Mouse (Mus musculus) thymus, adult 2 months (tissue): ENCODE results near the gene Slc4a8. TPM values are rescaled to one million over a fixed set of nuclear protein-coding genes. Genes with fewer than 3 reads are reported as not detected.
A peak's percentile ranks its signal among the peaks of the same experiment; 100 is the strongest.

Experiments used
- DNase-seq: peaks from one replicate; pipeline ENCODE4 v3.0.0; 2021
- H3K27ac ChIP-seq: fragments of 200-500 bp; 2 replicates; pipeline ENCODE4 v1.5.1; 2012; ENCODE audit warnings: low read length, control low read depth; ENCODE audit not compliant: control insufficient read depth, insufficient read depth
- H3K27me3 ChIP-seq: fragments of 200-500 bp; 2 replicates; pipeline ENCODE4 v1.6.1; 2012; ENCODE audit warnings: mild to moderate bottlenecking, low read length, moderate library complexity, mixed read lengths; ENCODE audit not compliant: control insufficient read depth, insufficient read depth
- H3K36me3 ChIP-seq: fragments of 200-500 bp; 2 replicates; pipeline ENCODE4 v1.6.1; 2012; ENCODE audit warnings: mild to moderate bottlenecking, low read length, moderate library complexity; ENCODE audit not compliant: control insufficient read depth, insufficient read depth
- H3K4me1 ChIP-seq: fragments of 200-500 bp; replicated peaks from 2 replicates; pipeline ENCODE4 v1.6.1; 2012; ENCODE audit warnings: low read length; ENCODE audit not compliant: control insufficient read depth, insufficient read depth
- H3K4me3 ChIP-seq: fragments of 200-500 bp; 2 replicates; pipeline ENCODE4 v1.5.1; 2012; ENCODE audit warnings: mild to moderate bottlenecking, low read length, control low read depth, moderate library complexity; ENCODE audit not compliant: control insufficient read depth, insufficient read depth
- CTCF ChIP-seq: fragments of 200-500 bp; IDR thresholded peaks from 2 replicates; pipeline ENCODE4 v1.5.1; 2012; ENCODE audit warnings: mild to moderate bottlenecking, control low read depth, low read length, moderate library complexity, borderline replicate concordance; ENCODE audit not compliant: control insufficient read depth, poor library complexity, insufficient read depth; ENCODE audit errors: extremely low read depth
- POLR2A ChIP-seq: fragments of 200-500 bp; IDR thresholded peaks from 2 replicates; pipeline ENCODE4 v1.6.1; 2012; ENCODE audit warnings: mild to moderate bottlenecking, low read length, control low read depth, moderate library complexity; ENCODE audit not compliant: control insufficient read depth, poor library complexity, insufficient read depth; ENCODE audit errors: extremely low read depth
- WGBS: fragments of 180-500 bp; shearing (Covaris S2); methylation state at CpG from one replicate; pipeline ENCODE4 v1.1.7; 2018; 5-methylcytosine and 5-hydroxymethylcytosine counted together
- polyA plus RNA-seq: library from polyadenylated mRNA; depleted of rRNA; stranded (reverse); fragments of >200 nt; gene quantifications from 2 replicates; pipeline ENCODE4 v1.2.3, GENCODE M21; 2012

Slc4a8 gene
- polyA plus RNA-seq, 1 experiment, result 11.9 TPM

DNA sequence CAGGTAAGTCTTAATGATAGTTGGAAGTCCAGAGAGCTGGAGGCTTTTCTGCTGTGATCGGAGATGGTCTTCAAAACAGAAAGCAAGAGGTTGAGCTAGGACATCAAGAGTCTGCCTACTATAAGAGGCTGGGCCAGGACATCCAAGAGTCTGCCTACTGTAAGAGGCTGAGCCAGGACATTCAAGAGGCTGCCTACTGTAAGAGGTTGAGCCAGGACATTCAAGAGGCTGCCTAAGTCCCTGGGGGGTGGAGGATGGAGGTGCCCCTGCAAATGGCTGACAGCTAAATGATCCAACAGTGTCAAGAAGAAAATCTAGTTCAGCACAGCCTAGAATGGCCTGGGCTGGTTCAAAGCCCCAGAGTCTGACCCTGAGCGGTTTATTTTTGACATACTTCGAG is 13.0 kb upstream of the Slc4a8 start:
- no peak for DNase-seq
- WGBS, result 94% methylated on average over 3 of the region's 3 CpGs
- Histone ChIP-seq H3K4me3 (no peak overlapping the region), H3K27ac (no peak overlapping the region), H3K27me3 (no peaks in the 10 kb centered on the region), H3K36me3 (no peaks in the 10 kb centered on the region), H3K4me1 (peaks cover 10% of the 10 kb centered on the region)
- TF ChIP-seq POLR2A, result no peak
- TF ChIP-seq CTCF, result no peak

DNA sequence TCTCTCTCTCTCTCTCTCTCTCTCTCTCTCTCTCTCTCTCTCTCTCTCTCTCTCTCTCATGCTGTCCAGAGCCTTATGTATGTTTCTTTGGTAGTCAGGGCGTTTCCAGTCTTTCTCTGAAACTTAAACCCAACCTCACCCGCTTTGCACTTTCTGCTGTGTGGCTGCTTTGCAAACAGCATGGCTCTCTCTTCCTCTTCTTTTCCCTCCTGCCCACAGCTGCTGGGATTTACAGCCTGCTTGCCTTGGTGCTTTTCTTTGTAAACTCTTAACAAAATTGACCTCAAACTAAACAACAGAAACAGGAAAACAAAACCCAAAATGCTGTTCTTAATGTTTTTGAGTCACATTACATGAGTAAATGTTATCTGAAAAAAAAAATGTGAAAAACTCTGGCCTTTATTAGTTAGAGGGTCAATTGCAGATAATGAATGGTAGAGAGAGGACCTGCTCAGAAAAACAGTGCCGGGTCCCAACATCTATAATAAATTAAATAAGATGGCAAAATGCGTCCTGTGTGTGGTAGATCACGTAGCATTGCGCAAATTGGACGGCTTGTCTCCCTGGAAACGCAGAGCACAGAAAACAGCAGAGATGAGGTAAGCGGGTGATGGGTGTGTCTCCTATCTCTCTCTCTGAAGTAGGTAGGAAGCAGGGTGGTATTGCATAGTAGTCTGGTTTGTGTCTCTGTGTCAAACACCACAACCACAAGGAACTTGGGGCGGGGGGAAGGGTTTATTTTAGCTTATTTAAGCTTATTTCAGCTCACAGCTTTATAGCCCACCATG is 11.6 kb upstream of the Slc4a8 start:
- DNase-seq, result no peak
- Histone ChIP-seq H3K27ac (peak overlapping the region; percentile 61; the same call in 1 of the 2 replicates), H3K4me1 (peaks cover 15% of the 10 kb centered on the region), H3K36me3 (no peaks in the 10 kb centered on the region), H3K4me3 (no peak overlapping the region), H3K27me3 (no peaks in the 10 kb centered on the region)
- TF ChIP-seq CTCF (no peak), POLR2A (no peak)
- 70% methylated on average over 10 of the region's 10 CpGs for WGBS

DNA sequence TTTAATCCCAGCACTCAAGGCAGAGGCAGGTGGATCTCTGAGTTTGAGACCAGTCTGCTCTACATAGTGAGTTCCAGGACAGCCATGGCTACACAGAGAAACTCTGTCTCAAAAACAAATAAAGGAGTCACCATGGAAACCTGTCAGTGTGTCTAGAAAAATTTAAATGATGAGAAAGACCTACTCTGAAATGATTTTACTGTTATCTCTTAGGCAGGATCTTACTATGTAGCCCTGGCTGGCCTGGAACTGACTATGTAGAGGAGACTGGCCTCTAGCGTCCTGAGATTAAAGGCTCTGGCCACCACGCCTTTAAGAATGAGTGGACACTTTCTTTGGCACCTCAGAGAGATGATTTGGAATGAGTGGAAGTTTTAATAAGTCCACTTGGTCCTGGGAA is 9.1 kb upstream of the Slc4a8 start:
- Histone ChIP-seq H3K27me3 (no peaks in the 10 kb centered on the region), H3K4me1 (peaks cover 21% of the 10 kb centered on the region), H3K27ac (no peak overlapping the region), H3K4me3 (no peak overlapping the region), H3K36me3 (no peaks in the 10 kb centered on the region)
- 89% methylated on average over 2 of the region's 2 CpGs for WGBS
- DNase-seq, result no peak
- TF ChIP-seq POLR2A (no peak), CTCF (no peak)

DNA sequence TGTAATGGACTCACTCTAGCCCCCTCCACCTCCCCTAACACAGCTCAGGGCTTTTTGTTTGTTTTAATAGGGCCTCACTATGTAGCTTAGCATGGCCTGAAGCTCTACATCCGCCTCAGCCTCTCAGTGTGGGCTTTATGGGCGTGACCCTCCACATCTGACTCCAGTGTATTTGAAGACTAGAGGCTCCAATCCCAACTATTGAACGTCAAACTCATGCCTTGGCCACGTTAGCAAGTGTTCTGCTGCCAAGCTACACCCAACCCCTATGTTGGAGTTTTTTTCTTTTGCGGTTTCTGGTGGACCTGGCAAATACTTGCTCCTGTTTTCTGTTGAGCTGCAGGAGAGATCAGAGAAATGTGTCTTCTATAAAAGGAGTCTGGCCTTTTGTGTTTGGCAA is 8.5 kb upstream of the Slc4a8 start:
- Histone ChIP-seq H3K4me3 (no peak overlapping the region), H3K4me1 (peaks cover 15% of the 10 kb centered on the region), H3K27me3 (no peaks in the 10 kb centered on the region), H3K27ac (no peak overlapping the region), H3K36me3 (no peaks in the 10 kb centered on the region)
- TF ChIP-seq CTCF, result no peak
- no peak for TF ChIP-seq POLR2A
- WGBS, result 87% methylated on average over 5 of the region's 5 CpGs
- no peak for DNase-seq

DNA sequence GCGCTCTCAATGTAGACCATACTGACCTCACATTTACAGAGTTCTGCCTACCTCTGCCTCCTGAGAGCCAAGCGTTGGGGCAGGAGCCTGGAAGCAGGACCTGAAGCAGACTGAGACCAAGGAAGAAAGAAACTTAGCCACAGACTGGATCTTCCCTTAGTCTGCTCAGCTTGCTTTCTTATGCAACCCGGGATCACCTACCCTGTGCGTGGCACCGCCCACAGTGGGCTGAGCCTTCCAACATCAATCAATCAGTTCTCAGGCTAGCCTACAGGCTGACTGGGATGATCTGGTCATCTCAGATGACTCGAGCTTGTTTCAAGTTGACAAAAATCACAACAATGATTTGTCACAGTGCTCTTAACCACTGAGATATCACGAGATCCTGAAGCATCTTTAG is 7.5 kb upstream of the Slc4a8 start:
- no peak for TF ChIP-seq POLR2A
- TF ChIP-seq CTCF, result no peak
- no peak overlapping the region for H3K4me3 ChIP-seq
- H3K36me3 ChIP-seq, result no peaks in the 10 kb centered on the region
- no peaks in the 10 kb centered on the region for H3K27me3 ChIP-seq
- H3K27ac ChIP-seq, result peak overlapping the region; percentile 45; the same call in 1 of the 2 replicates
- 80% methylated on average over 7 of the region's 7 CpGs for WGBS
- no peak for DNase-seq
- H3K4me1 ChIP-seq, result peaks cover 15% of the 10 kb centered on the region

DNA sequence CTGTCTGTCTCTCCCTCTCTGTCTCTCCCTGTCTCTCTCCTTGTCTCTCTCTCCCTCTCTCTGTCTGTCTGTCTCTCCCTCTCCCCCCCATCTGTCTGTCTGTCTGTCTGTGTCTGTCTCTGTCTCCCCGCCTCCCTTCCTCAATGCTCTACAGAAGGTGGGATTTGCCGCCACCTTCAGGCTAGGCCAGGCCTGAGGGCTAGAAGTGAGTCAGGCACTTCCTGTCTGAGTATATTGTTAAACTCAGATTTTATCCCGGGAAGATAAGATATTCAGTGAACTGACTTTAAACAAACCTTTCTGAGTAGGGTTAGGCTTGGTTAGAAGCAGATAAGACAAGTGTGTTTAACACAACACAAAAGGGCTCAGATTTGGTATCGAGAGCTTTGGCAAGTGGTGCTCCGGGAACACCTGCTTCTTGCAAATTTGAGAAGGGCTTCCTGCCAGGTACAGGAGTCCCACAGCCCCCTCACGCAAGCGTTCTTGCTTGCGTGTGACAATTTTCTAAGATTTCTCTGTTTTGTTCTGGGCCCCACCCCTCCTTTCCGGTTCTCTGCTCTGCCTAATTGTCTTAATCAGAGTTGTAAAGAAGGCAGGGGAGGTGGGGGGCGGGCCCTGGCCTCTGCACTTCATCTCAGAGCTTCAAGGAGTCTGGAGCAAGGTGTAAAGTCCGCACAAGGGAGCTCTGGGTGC is 6.6 kb upstream of the Slc4a8 start:
- TF ChIP-seq CTCF (no peak), POLR2A (no peak)
- no peaks in the 10 kb centered on the region for H3K36me3 ChIP-seq
- no peak overlapping the region for H3K4me3 ChIP-seq
- H3K27ac ChIP-seq, result peak overlapping the region; percentile 51; the same call in 1 of the 2 replicates
- H3K27me3 ChIP-seq, result no peaks in the 10 kb centered on the region
- 3% methylated on average over 11 of the region's 11 CpGs for WGBS
- peaks cover 15% of the 10 kb centered on the region for H3K4me1 ChIP-seq
- DNase-seq, result peak; percentile 81
